Mouse (Mus musculus) C2C12 (cell line): ENCODE measurements around the gene Myo15.
"Not testable (repeated sequence)": the region's sequence is repeated elsewhere in the genome, so short reads cannot be mapped to it uniquely, and the experiment has no call there.

Experiments
- CEBPB ChIP-seq: IDR thresholded peaks from one replicate; pipeline ENCODE4 v1.6.1; 2011; ENCODE audit warnings: low read depth, mild to moderate bottlenecking, control low read depth, moderate library complexity
- CTCF ChIP-seq: IDR thresholded peaks from one replicate; pipeline ENCODE4 v1.5.1; 2011; ENCODE audit not compliant: control insufficient read depth, insufficient read depth, insufficient read length
- MAX ChIP-seq: IDR thresholded peaks from one replicate; pipeline ENCODE4 v1.6.1; 2011; ENCODE audit warnings: mild to moderate bottlenecking, control low read depth
- MYOD1 ChIP-seq: IDR thresholded peaks from one replicate; pipeline ENCODE4 v1.6.1; 2011; ENCODE audit warnings: low read depth; ENCODE audit not compliant: control insufficient read depth, insufficient read length

GRCm38 (mm10) chr11:60439621-60440020 is 29.5 kb upstream of the Myo15 start:
- not testable (repeated sequence) for TF ChIP-seq MAX, CTCF, MYOD1, CEBPB
